Mouse (Mus musculus): Measurements from ENCODE around the gene Ube4a. TPM values are rescaled to one million over a fixed set of nuclear protein-coding genes. Genes with fewer than 3 reads are reported as not detected.

The Ube4a gene
- 21.7 and 25.7 TPM in 2 replicates for polyA plus RNA-seq (2015; fragmentation: Nextera tagmentation; extraction: Ambion mirVana)

GRCm38 (mm10) chr9:44965126-44965832, at the start of gene Ube4a:
TSS of gene Ube4a (minus strand) at chr9:44965600.
- H3K4me2 ChIP-seq: peak within 1 kb of the TSS; percentile 84
- ATAC-seq (ENCODE audit: borderline replicate concordance, extremely low read depth, low FRiP score, low TSS enrichment): peak; percentile 97
- H3K9ac ChIP-seq: peak within 1 kb of the TSS; percentile 59
- WGBS: under 1% methylated on average over 39 of the region's 39 CpGs
- peak within 1 kb of the TSS; percentile 69 for H3K4me3 ChIP-seq
- peaks cover 3% of the 10 kb centered on the region for H3K27me3 ChIP-seq
- 0 out of 2 replicates have a peak within 1 kb of the TSS, but pooled peaks have one; percentile 31 for H3K27ac ChIP-seq
- peaks cover 14% of the 10 kb centered on the region; the same call in 1 of the 2 replicates for H3K36me3 ChIP-seq
- H3K9me3 ChIP-seq: no peaks in the 10 kb centered on the region
- peaks cover 17% of the 10 kb centered on the region for H3K4me1 ChIP-seq

DNA sequence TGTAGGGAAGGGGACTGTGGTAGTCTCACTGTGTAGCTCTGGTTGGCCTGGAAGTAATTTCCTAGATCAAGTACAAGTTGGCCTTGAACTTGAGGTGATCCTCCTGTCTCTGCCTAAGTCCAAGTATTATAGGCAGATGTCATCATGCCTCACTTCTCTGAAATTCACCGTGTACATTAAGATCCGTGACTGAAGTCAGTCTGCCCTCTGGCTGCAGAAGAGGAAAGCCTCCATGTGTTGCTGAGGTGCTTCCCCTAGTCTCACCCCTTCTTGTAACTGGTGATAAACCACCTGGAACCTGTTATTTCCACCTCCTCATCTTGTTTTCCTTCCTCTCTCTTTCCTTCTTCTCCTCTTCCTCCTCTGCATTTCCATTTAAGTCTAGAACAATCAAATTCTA, 49.5 kb upstream of the Ube4a start:
- Histone ChIP-seq H3K4me1 (no peaks in the 10 kb centered on the region), H3K36me3 (no peaks in the 10 kb centered on the region), H3K4me2 (no peak overlapping the region), H3K9ac (no peak overlapping the region), H3K4me3 (no peak overlapping the region), H3K9me3 (no peaks in the 10 kb centered on the region), H3K27me3 (no peaks in the 10 kb centered on the region), H3K27ac (no peak overlapping the region)
- no peak for ATAC-seq (ENCODE audit: borderline replicate concordance, extremely low read depth, low FRiP score, low TSS enrichment)
- 22% methylated on average over 2 of the region's 2 CpGs for WGBS

DNA sequence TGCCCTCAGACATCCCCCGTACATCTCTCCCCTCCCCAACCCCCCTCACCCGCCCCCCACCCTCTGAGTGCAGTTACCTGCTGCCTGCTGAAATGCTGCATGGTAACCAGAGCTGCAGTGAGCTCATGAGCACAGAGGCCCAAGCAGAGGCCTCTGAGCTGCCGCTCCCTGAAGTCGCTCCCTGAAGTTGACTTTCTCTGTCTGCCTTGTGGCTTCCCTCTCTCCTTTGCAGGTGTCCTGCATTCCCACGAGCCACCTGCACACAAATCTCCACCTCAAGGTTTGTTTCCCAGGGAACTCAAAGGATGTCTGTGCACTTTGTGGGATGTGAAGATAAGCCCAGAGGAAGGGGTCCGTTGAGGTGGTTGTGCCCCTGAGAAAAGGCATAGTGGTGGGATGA, 45.9 kb upstream of the Ube4a start:
- ATAC-seq (ENCODE audit: borderline replicate concordance, extremely low read depth, low FRiP score, low TSS enrichment): no peak
- no peak overlapping the region for H3K4me2 ChIP-seq

DNA sequence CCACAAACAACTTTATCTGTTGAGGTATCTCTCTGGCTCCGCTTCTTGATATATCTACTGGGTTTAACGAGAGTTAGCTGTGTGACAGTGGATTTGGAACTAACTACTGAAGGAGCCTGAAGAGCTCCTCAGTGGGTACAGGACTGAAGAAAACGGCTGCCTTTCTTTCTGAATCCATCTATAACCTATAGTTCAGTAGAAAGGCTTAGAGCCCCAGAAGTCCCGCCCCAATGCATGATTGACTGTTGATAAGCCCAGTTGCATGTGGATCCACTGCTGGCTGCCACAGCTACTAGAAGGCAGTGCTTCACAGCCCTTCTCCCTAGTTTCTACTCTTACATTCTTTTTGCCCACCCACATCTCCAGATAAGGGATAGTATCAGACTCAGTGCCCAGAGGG, 45.1 kb upstream of the Ube4a start:
- ATAC-seq (ENCODE audit: borderline replicate concordance, extremely low read depth, low FRiP score, low TSS enrichment): no peak
- WGBS: 61% methylated on average over 4 of the region's 4 CpGs
- Histone ChIP-seq H3K4me1 (no peaks in the 10 kb centered on the region), H3K4me2 (no peak overlapping the region), H3K9me3 (no peaks in the 10 kb centered on the region), H3K4me3 (no peak overlapping the region), H3K36me3 (no peaks in the 10 kb centered on the region), H3K9ac (no peak overlapping the region), H3K27ac (no peak overlapping the region), H3K27me3 (no peaks in the 10 kb centered on the region)

More for the DNA sequence above, 45.9 kb upstream of the Ube4a start:
- Histone ChIP-seq H3K27me3 (no peaks in the 10 kb centered on the region), H3K9me3 (no peaks in the 10 kb centered on the region), H3K9ac (no peak overlapping the region), H3K4me1 (no peaks in the 10 kb centered on the region), H3K27ac (no peak overlapping the region), H3K4me3 (no peak overlapping the region), H3K36me3 (no peaks in the 10 kb centered on the region)
- WGBS: 33% methylated on average over 6 of the region's 6 CpGs

DNA sequence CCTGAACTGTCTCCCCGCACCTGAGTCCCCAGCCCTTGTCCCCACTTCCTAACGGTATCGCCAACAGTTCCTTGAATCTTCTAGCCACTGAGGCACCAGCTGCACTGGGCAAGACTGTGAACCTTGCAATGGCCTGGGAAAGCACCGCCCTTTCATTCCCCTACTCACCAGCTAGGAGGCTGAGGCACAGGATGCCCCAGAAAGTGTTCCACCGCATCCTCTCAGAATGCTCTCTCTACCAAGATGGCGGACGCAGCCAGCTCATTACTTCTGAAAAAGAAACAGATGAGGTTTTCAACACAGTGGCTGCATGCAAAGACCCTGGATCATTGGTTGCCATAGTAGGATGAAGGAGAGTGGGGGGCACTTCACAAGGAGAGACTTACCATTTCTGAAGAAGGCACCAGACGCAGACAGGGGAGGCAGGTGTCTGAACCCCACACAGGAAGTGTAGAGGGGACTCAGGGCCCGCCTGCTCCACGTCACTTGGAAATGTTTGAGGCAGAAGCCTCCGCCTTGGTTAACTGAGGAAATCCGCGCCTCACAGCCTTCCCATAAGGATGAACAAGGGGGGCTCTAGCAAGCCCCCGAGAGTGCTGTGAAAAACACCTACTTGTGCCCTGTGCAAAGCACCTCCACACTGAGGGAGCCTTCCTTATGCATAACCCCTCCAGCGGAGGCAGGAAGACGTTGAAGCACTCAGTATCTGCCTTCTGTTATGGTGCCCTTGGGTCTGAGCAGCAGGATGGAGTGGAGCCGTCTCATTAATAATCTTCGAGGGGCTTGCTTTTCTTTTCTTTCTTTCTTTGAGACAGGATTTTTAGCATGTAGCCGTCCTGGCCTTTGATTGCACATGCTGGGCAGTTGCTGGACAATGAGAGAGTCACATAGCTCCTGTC, 44.0 kb upstream of the Ube4a start, which contains the start of gene Cd3e:
Cd3e (minus strand) TSS at position 448 of the 899 bp plus-strand sequence.
- Histone ChIP-seq H3K9me3 (no peaks in the 10 kb centered on the region), H3K36me3 (no peaks in the 10 kb centered on the region), H3K4me3 (no peak within 1 kb of the TSS), H3K27me3 (no peaks in the 10 kb centered on the region), H3K4me2 (no peak within 1 kb of the TSS), H3K27ac (no peak within 1 kb of the TSS), H3K4me1 (no peaks in the 10 kb centered on the region), H3K9ac (no peak within 1 kb of the TSS)
- 81% methylated on average over 19 of the region's 19 CpGs for WGBS
- ATAC-seq (ENCODE audit: borderline replicate concordance, extremely low read depth, low FRiP score, low TSS enrichment): no peak

GRCm38 (mm10) chr9:45008342-45008741, 42.9 kb upstream of the Ube4a start:
- no peak for ATAC-seq (ENCODE audit: borderline replicate concordance, extremely low read depth, low FRiP score, low TSS enrichment)
- H3K4me2 ChIP-seq: no peak overlapping the region
- no peaks in the 10 kb centered on the region for H3K36me3 ChIP-seq
- no peak overlapping the region for H3K27ac ChIP-seq
- no peaks in the 10 kb centered on the region for H3K27me3 ChIP-seq
- no peak overlapping the region for H3K9ac ChIP-seq
- 75% methylated on average over 4 of the region's 4 CpGs for WGBS
- H3K4me1 ChIP-seq: no peaks in the 10 kb centered on the region
- H3K9me3 ChIP-seq: no peaks in the 10 kb centered on the region
- H3K4me3 ChIP-seq: no peak overlapping the region

DNA sequence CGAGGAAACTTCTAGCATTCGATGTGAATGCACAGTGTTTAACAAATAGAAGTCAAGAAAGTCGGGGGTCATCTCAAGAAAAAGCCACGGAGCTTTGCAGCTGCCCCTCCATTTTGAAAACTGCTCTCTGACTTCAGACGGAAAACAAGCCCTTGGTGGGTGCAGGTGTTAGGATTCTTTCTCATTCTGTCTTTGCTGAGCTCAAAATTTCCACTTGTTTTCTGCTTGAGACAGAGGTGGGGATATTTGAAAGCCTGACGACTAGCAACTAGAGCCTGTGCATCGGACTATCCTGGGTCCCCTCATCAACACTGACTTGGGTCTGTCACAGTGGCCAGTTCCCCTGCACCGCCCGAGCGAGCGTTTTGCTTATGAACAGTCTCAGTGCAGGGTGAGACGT, 42.0 kb upstream of the Ube4a start:
- H3K36me3 ChIP-seq: no peaks in the 10 kb centered on the region
- no peak overlapping the region for H3K4me3 ChIP-seq
- no peak overlapping the region for H3K27ac ChIP-seq
- ATAC-seq (ENCODE audit: borderline replicate concordance, extremely low read depth, low FRiP score, low TSS enrichment): no peak
- no peak overlapping the region for H3K4me2 ChIP-seq
- no peaks in the 10 kb centered on the region for H3K27me3 ChIP-seq
- H3K9me3 ChIP-seq: no peaks in the 10 kb centered on the region
- 66% methylated on average over 12 of the region's 12 CpGs for WGBS
- H3K4me1 ChIP-seq: no peaks in the 10 kb centered on the region
- no peak overlapping the region for H3K9ac ChIP-seq

- no peaks in the 10 kb centered on the region for H3K9me3 ChIP-seq
- ATAC-seq (ENCODE audit: borderline replicate concordance, extremely low read depth, low FRiP score, low TSS enrichment): no peak
- H3K27ac ChIP-seq: no peak overlapping the region
- H3K27me3 ChIP-seq: no peaks in the 10 kb centered on the region
- no peak overlapping the region for H3K9ac ChIP-seq
- H3K36me3 ChIP-seq: no peaks in the 10 kb centered on the region
- H3K4me3 ChIP-seq: no peak overlapping the region
- no peaks in the 10 kb centered on the region for H3K4me1 ChIP-seq
- H3K4me2 ChIP-seq: no peak overlapping the region
- 55% methylated on average over 3 of the region's 3 CpGs for WGBS
Observed at GRCm38 (mm10) chr9:45000249-45000648, 34.8 kb upstream of the Ube4a start.

DNA sequence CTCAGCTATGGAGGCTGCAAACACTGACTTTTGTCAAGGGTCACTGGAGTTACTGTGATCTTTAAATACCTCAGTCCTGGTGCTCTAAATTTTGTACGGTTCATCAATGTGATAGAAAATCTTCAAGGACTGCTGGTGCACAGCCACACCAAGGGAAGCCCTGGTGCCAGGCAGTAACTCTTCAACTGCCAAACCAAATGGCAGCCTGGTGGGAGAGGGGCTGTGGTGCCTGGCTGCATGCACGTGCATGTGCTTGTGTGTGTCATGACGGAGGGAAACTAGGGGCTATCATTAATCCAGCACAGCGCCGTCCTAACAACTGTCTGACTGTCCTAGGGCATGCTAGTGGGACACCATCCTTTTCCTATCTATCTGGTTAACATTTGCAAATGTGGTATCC, 34.4 kb upstream of the Ube4a start:
- no peaks in the 10 kb centered on the region for H3K4me1 ChIP-seq
- WGBS: 76% methylated on average over 5 of the region's 5 CpGs
- no peak overlapping the region for H3K4me2 ChIP-seq
- H3K4me3 ChIP-seq: no peak overlapping the region
- no peaks in the 10 kb centered on the region for H3K9me3 ChIP-seq
- no peak overlapping the region for H3K9ac ChIP-seq
- H3K27ac ChIP-seq: no peak overlapping the region
- H3K36me3 ChIP-seq: no peaks in the 10 kb centered on the region
- H3K27me3 ChIP-seq: no peaks in the 10 kb centered on the region
- no peak for ATAC-seq (ENCODE audit: borderline replicate concordance, extremely low read depth, low FRiP score, low TSS enrichment)

DNA sequence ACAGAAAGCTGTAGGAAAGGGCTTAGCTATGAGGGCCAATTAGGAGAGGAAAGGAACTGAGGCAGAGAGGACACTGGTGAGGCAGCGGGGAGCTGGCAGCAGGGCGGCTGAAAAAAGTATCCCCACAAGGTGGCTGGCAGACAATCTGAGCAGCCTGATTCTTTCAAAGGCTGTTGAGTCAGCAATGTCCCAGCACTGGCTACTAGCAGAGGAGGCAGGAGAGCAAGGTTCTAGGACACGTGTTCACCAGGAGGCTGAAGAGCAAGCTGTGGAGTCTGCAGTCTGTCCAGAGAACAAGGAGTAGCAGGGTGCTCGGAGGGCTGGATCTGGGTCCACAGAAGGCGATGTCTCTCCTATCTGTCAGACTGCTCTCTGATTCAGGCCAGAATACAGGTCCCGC, 33.8 kb upstream of the Ube4a start:
- Histone ChIP-seq H3K9me3 (no peaks in the 10 kb centered on the region), H3K36me3 (no peaks in the 10 kb centered on the region), H3K27ac (no peak overlapping the region), H3K27me3 (no peaks in the 10 kb centered on the region), H3K9ac (no peak overlapping the region), H3K4me1 (no peaks in the 10 kb centered on the region), H3K4me3 (no peak overlapping the region), H3K4me2 (no peak overlapping the region)
- WGBS: 51% methylated on average over 6 of the region's 6 CpGs
- no peak for ATAC-seq (ENCODE audit: borderline replicate concordance, extremely low read depth, low FRiP score, low TSS enrichment)

- Histone ChIP-seq H3K27ac (no peak overlapping the region), H3K9me3 (no peaks in the 10 kb centered on the region), H3K4me2 (no peak overlapping the region), H3K36me3 (no peaks in the 10 kb centered on the region), H3K4me1 (no peaks in the 10 kb centered on the region), H3K27me3 (no peaks in the 10 kb centered on the region), H3K9ac (no peak overlapping the region), H3K4me3 (no peak overlapping the region)
- WGBS: 70% methylated on average over 11 of the region's 11 CpGs
- no peak for ATAC-seq (ENCODE audit: borderline replicate concordance, extremely low read depth, low FRiP score, low TSS enrichment)
Observed at GRCm38 (mm10) chr9:44998138-44998537, 32.7 kb upstream of the Ube4a start.

- H3K9me3 ChIP-seq: no peaks in the 10 kb centered on the region
- no peak for ATAC-seq (ENCODE audit: borderline replicate concordance, extremely low read depth, low FRiP score, low TSS enrichment)
- WGBS: 89% methylated on average over 7 of the region's 7 CpGs
- H3K27ac ChIP-seq: no peak overlapping the region
- H3K27me3 ChIP-seq: no peaks in the 10 kb centered on the region
- H3K36me3 ChIP-seq: no peaks in the 10 kb centered on the region
- no peak overlapping the region for H3K9ac ChIP-seq
- H3K4me2 ChIP-seq: no peak overlapping the region
- no peaks in the 10 kb centered on the region for H3K4me1 ChIP-seq
- no peak overlapping the region for H3K4me3 ChIP-seq
Observed at GRCm38 (mm10) chr9:44996590-44996989, 31.2 kb upstream of the Ube4a start.

Data from lung, embryonic 15.5 days (tissue).